Mouse (Mus musculus) erythroblast, embryonic 14.5 days (primary cell): ENCODE measurements around the gene Gm4952.

Experiments used
- GATA1 ChIP-seq: IDR thresholded peaks from 2 replicates; pipeline ENCODE4 v1.6.1; 2012; ENCODE audit warnings: low read length, inconsistent platforms, mixed read lengths
- TAL1 ChIP-seq: IDR thresholded peaks from 3 replicates; pipeline ENCODE4 v1.6.1; 2012; ENCODE audit warnings: low read length, inconsistent platforms, mixed read lengths

DNA sequence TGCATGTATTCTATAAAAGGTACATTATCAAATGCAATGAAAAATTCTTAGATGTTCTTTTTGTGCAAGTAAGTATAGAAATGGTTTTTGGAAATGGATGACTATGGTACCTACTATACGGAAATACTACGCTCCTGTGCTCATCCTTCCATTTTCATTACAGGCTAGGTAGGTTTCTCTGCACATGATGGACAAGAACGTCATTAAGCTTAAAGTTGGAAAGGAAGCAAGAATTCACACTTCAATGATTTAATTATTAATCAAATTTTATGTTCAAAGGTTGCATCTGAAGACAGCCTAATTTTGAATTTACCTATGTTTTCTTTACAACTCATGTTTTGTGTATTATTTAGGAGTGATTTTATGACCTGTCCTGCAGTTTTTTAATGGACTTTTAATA is 34.5 kb downstream of the Gm4952 start:
- no peak for TF ChIP-seq GATA1
- no peak for TF ChIP-seq TAL1
